ENCODE assay signal across 13 mouse cellular contexts in the genomic region with DNA sequence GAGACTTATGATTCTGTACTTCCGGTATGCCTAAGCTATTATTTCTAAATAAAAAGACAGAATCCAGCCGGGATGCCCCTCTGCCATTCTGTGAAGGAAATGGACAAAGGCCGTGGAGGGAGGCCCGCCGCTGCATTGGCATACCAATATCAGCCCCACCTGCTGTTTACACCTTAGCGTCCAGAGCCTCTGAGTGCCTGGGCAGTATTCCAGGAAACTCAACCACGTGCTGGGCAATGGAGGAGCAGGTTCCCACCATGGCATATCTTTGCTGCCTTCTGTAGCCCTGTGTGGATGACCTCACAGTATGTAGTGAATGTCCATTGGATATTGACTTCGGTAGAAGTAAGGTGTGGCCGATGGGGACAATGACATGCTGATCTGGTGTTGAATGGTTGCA.
"Had no signal": no experiment of that assay in that cellular context is flagged by ENCODE, and none has a peak within 500 bp of the region (broad histone marks: within the 10 kb centered on the region; RNA-seq: fewer than 3 reads in every experiment).

No protein-coding gene starts in this region.

- H3K4me2 ChIP-seq: liver, embryonic 11.5 days; liver, embryonic 15.5 days; lung, embryonic 15.5 days; midbrain, embryonic 11.5 days; midbrain, embryonic 15.5 days; neural tube, embryonic 12.5 days had no signal

- H3K4me3 ChIP-seq: layer of hippocampus, adult 2 months; limb, embryonic 10.5 days; liver, embryonic 15.5 days; lung, embryonic 15.5 days; midbrain, embryonic 15.5 days; neural tube, embryonic 12.5 days had no signal

- H3K4me1 ChIP-seq: liver, embryonic 15.5 days; lung, embryonic 15.5 days; midbrain, embryonic 15.5 days; neural tube, embryonic 12.5 days had no signal

- H3K36me3 ChIP-seq: limb, embryonic 10.5 days; liver, embryonic 15.5 days; lung, embryonic 15.5 days; midbrain, embryonic 15.5 days; neural tube, embryonic 12.5 days had no signal

- H3K27ac ChIP-seq: layer of hippocampus, adult 2 months; limb, embryonic 10.5 days; liver, embryonic 15.5 days; lung, embryonic 15.5 days; midbrain, embryonic 15.5 days; neural tube, embryonic 12.5 days had no signal

- H3K27me3 ChIP-seq: liver, embryonic 15.5 days; lung, embryonic 15.5 days; midbrain, embryonic 15.5 days; neural tube, embryonic 12.5 days had no signal

- H3K9me3 ChIP-seq: limb, embryonic 10.5 days; liver, embryonic 15.5 days; lung, embryonic 15.5 days; midbrain, embryonic 15.5 days; neural tube, embryonic 12.5 days had no signal

- ATAC-seq: midbrain, embryonic 15.5 days had no signal

- H3K9ac ChIP-seq: liver, embryonic 15.5 days; lung, embryonic 15.5 days; midbrain, embryonic 15.5 days; neural tube, embryonic 12.5 days had no signal

- DNase-seq: kidney, adult 11 months; kidney, postnatal 10 days; kidney, postnatal 4 days; thymus, adult 18-20 months; thymus, postnatal 14 days had no signal
